Mouse (Mus musculus): ENCODE results near the gene Ndufa1. TPM values are rescaled to one million over a fixed set of nuclear protein-coding genes. Genes with fewer than 3 reads are reported as not detected.
"Not testable (repeated sequence)": the region's sequence is repeated elsewhere in the genome, so short reads cannot be mapped to it uniquely, and the experiment has no call there.

The Ndufa1 gene
- total RNA-seq (2021) = 100 to 1,000 TPM; 357 to 460 TPM
- long read RNA-seq, experiment 1, transcript Ndufa1-201 (3 exons, 419 nt) = major isoform, 339 of 344 reads
- long read RNA-seq, experiment 1, partial matches to known transcripts = 4 of 344 reads
- long read RNA-seq, experiment 1, other reads (novel, unspliced or antisense) = 1 of 344 reads
- long read RNA-seq, experiment 2, transcript Ndufa1-201 (3 exons, 419 nt) = major isoform, 345 of 359 reads
- long read RNA-seq, experiment 2, partial matches to known transcripts = 11 of 359 reads
- long read RNA-seq, experiment 2, other reads (novel, unspliced or antisense) = 3 of 359 reads

GRCm38 (mm10) chrX:37191105-37191743, at the start of gene Ndufa1, which contains the start of gene Rnf113a1:
Gene Ndufa1, minus strand, starts transcription at chrX:37191163.
Gene Rnf113a1, plus strand, starts transcription at chrX:37191245.
- Histone ChIP-seq H3K27ac (peak within 1 kb of the TSS; percentile 81), H3K4me3 (peak within 1 kb of the TSS; percentile 86)
- peak; percentile 87 for DNase-seq
- no peak for TF ChIP-seq CTCF (IDR thresholded peaks at IDR 0.05)
- intact Hi-C loops (cut with DNase I) = no loop called here

GRCm38 (mm10) chrX:37222158-37222557, 31.2 kb upstream of the Ndufa1 start, which contains the start of gene Rhox1:
Gene Rhox1, minus strand, starts transcription at chrX:37222258.
- intact Hi-C loops (cut with DNase I); H3K27ac ChIP-seq; DNase-seq: not testable (repeated sequence)

GRCm38 (mm10) chrX:37210941-37211340, 20.0 kb upstream of the Ndufa1 start, which contains the start of gene Gm9:
Gene Gm9, minus strand, starts transcription at chrX:37211041.
- H3K4me3 ChIP-seq = no peak within 1 kb of the TSS
- no peak within 1 kb of the TSS for H3K27ac ChIP-seq
- TF ChIP-seq CTCF (IDR thresholded peaks at IDR 0.05) = no peak
- intact Hi-C loops (cut with DNase I) = no loop called here
- no peak for DNase-seq

More at GRCm38 (mm10) chrX:37222158-37222557, 31.2 kb upstream of the Ndufa1 start, which contains the start of gene Rhox1:
- not testable (repeated sequence) for H3K4me3 ChIP-seq

GRCm38 (mm10) chrX:37198676-37199075, 7.7 kb upstream of the Ndufa1 start:
- no peak overlapping the region for H3K4me3 ChIP-seq
- DNase-seq = no peak
- H3K27ac ChIP-seq = no peak overlapping the region
- TF ChIP-seq CTCF (IDR thresholded peaks at IDR 0.05) = no peak
- intact Hi-C loops (cut with DNase I) = no loop called here

GRCm38 (mm10) chrX:37191744-37192379, 899 bp upstream of the Ndufa1 start:
- H3K4me3 ChIP-seq = peak overlapping the region; percentile 86
- intact Hi-C loops (cut with DNase I) = no loop called here
- no peak for TF ChIP-seq CTCF (IDR thresholded peaks at IDR 0.05)
- peak overlapping the region; percentile 81 for H3K27ac ChIP-seq
- no peak for DNase-seq

- DNase-seq = no peak
- intact Hi-C loops (cut with DNase I) = no loop called here
- no peak for TF ChIP-seq CTCF (IDR thresholded peaks at IDR 0.05)
- H3K4me3 ChIP-seq = peak overlapping the region; percentile 86
- H3K27ac ChIP-seq = peak overlapping the region; percentile 81
These were observed 233 bp downstream of the Ndufa1 start for GRCm38 (mm10) chrX:37190755-37191104.

GRCm38 (mm10) chrX:37184401-37184800, 6.6 kb downstream of the Ndufa1 start:
- H3K4me3 ChIP-seq; DNase-seq; H3K27ac ChIP-seq; intact Hi-C loops (cut with DNase I): not testable (repeated sequence)

GRCm38 (mm10) chrX:37168742-37169141, 22.2 kb downstream of the Ndufa1 start, which contains the start of gene Akap14:
Gene Akap14, minus strand, starts transcription at chrX:37168842.
- no peak within 1 kb of the TSS for H3K27ac ChIP-seq
- no peak for DNase-seq
- H3K4me3 ChIP-seq = no peak within 1 kb of the TSS
- TF ChIP-seq CTCF (IDR thresholded peaks at IDR 0.05) = no peak
- intact Hi-C loops (cut with DNase I) = no loop called here

GRCm38 (mm10) chrX:37167085-37167484, 23.9 kb downstream of the Ndufa1 start:
- intact Hi-C loops (cut with DNase I) = no loop called here

GRCm38 (mm10) chrX:37163115-37163514, 27.8 kb downstream of the Ndufa1 start:
- intact Hi-C loops (cut with DNase I) = no loop called here
- Histone ChIP-seq H3K27ac (no peak overlapping the region), H3K4me3 (no peak overlapping the region)
- no peak for TF ChIP-seq CTCF (IDR thresholded peaks at IDR 0.05)
- DNase-seq = no peak

More at GRCm38 (mm10) chrX:37167085-37167484, 23.9 kb downstream of the Ndufa1 start:
- TF ChIP-seq CTCF (IDR thresholded peaks at IDR 0.05) = peak; percentile 74
- Histone ChIP-seq H3K4me3 (no peak overlapping the region), H3K27ac (no peak overlapping the region)
- DNase-seq = no peak

- intact Hi-C loops (cut with DNase I) = no loop called here
- DNase-seq = no peak
- Histone ChIP-seq H3K27ac (no peak overlapping the region), H3K4me3 (no peak overlapping the region)
- no peak for TF ChIP-seq CTCF (IDR thresholded peaks at IDR 0.05)
These were observed 29.8 kb downstream of the Ndufa1 start for GRCm38 (mm10) chrX:37161169-37161568.

- H3K4me3 ChIP-seq = no peak overlapping the region
- TF ChIP-seq CTCF (IDR thresholded peaks at IDR 0.05) = peak; percentile 46
- no peak for DNase-seq
- intact Hi-C loops (cut with DNase I) = no loop called here
- H3K27ac ChIP-seq = no peak overlapping the region
These were observed 33.1 kb downstream of the Ndufa1 start for GRCm38 (mm10) chrX:37157839-37158238.

GRCm38 (mm10) chrX:37144954-37145353, 46.0 kb downstream of the Ndufa1 start:
- TF ChIP-seq CTCF (IDR thresholded peaks at IDR 0.05) = no peak; the same call in 1 of the 2 replicates

GRCm38 (mm10) chrX:37144498-37144897, 46.5 kb downstream of the Ndufa1 start:
- DNase-seq; intact Hi-C loops (cut with DNase I): not testable (repeated sequence)

More at GRCm38 (mm10) chrX:37144954-37145353, 46.0 kb downstream of the Ndufa1 start:
- Histone ChIP-seq H3K27ac (no peak overlapping the region), H3K4me3 (no peak overlapping the region)
- no peak for DNase-seq
- intact Hi-C loops (cut with DNase I) = no loop called here

More at GRCm38 (mm10) chrX:37144498-37144897, 46.5 kb downstream of the Ndufa1 start:
- H3K4me3 ChIP-seq, H3K27ac ChIP-seq: not testable (repeated sequence)

Data from gastrocnemius, adult 2 months (tissue).